Mouse (Mus musculus) leukemia stem cell, adult 10-12 weeks (primary cell): Measurements from ENCODE around the gene Cdc40. TPM values are rescaled to one million over a fixed set of nuclear protein-coding genes. Genes with fewer than 3 reads are reported as not detected.

Source experiments
- polyA plus RNA-seq: library from polyadenylated mRNA; stranded (reverse); fragments of >175 nt; gene quantifications from 2 replicates; pipeline ENCODE4 v1.2.3, GENCODE M21; 2012; ENCODE audit warnings: low replicate concordance

Gene Cdc40
- 0.92 and 12.8 TPM in 2 replicates for polyA plus RNA-seq

DNA sequence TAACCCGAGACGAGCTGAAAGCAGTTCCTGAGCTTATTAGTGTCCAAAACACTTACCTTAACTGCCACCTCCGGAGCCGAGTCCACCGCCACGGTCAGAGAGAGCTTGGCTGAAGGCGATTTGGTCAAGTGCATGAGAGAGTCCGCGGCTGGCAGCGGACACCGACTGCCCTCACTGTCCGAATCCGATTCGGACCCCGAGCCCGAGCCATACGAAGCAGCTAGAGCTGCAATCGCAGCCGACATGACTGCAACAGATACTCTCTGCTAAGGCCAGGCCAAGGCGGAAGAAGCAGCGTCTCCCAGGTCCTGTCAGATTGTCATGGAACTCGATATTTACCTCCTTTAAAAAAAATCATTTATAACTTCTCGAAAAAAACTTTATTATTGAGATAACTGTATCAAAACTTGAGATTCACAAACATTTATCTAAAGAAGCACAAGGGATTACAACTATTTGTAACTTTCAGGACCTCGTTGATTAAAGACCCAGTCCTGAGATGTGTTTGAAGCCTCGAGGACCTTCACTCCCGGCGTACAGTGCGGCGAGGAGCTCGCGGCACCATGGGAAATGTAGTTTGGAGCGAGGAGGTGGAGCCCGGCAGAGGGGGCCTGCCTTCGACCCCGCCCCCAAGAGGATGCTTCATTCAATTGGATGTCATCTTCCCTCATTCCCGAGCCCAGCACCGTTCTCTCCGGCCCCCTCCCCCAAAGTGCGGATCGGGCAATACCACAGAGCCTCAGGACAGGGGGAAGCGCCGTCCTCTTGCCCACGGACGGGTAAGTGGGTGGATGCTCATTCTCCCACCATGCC lies at the start of gene Cdc40, which contains the start of gene Wasf1:
Cdc40 (minus strand) TSS at position 481 of the 813 bp plus-strand sequence.
Wasf1 (plus strand) TSS at position 645 of the 813 bp plus-strand sequence.

Other genes with a start within 250 kb of the Cdc40 start
- not detected in 2 replicates for gene Mettl24, start 200.0 kb downstream of the Cdc40 start, polyA plus RNA-seq
- 0.18 and 0.55 TPM in 2 replicates for gene Wasf1, start 164 bp upstream of the Cdc40 start, polyA plus RNA-seq
- gene Gpr6, start 189.0 kb upstream of the Cdc40 start, polyA plus RNA-seq: not detected in 2 replicates